Mouse (Mus musculus): ENCODE measurements around the gene Tcf7. TPM values are rescaled to one million over a fixed set of nuclear protein-coding genes. Genes with fewer than 3 reads are reported as not detected.
A peak's percentile ranks its signal among the peaks of the same experiment; 100 is the strongest.

Tcf7 gene
- polyA plus RNA-seq, 1 experiment from 2014 or later, result 5.5 TPM

DNA sequence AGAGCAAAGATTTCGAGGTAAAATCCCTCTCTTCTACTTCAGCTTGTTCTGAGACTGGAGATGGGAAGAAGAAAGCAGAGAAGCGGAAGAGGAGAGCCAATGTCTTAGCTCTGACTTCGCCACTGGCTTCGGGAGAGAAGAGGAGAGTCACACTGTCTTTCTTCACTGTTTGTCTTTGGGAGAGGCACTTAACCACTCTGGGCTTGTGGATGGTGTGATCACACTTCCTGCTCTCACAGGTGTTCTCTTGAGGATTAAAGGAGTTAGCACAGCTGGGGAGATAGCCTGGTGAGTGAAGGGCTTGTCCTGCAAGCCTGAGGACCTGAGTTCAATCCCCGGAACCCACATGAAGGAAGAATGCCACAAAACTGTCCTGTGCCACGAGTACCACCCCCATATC is 10.1 kb upstream of the Tcf7 start:
- Histone ChIP-seq H3K9ac (ENCODE audit: low read depth, low read length) (no peak overlapping the region), H3K27me3 (ENCODE audit: control insufficient read depth, insufficient read depth, low read length) (no peaks in the 10 kb centered on the region), H3K4me2 (no peak overlapping the region), H3K9me3 (replicated peaks; ENCODE audit: control insufficient read depth, low read length) (no peaks in the 10 kb centered on the region), H3K4me3 (ENCODE audit: low read depth, low read length) (no peak overlapping the region), H3K36me3 (ENCODE audit: control insufficient read depth, insufficient read depth, low read length) (no peaks in the 10 kb centered on the region), H3K27ac (ENCODE audit: low read depth, low read length) (no peak overlapping the region), H3K4me1 (ENCODE audit: control insufficient read depth, insufficient read depth, low read length) (no peaks in the 10 kb centered on the region)
- no peak for ATAC-seq (replicated peaks; ENCODE audit: insufficient number of reproducible peaks, low FRiP score, low TSS enrichment)
- 70% methylated on average over 6 of the region's 6 CpGs for WGBS (ENCODE audit: insufficient replicate concordance)

- ATAC-seq (replicated peaks; ENCODE audit: insufficient number of reproducible peaks, low FRiP score, low TSS enrichment), result no peak
- Histone ChIP-seq H3K27ac (ENCODE audit: low read depth, low read length) (no peak overlapping the region), H3K4me1 (ENCODE audit: control insufficient read depth, insufficient read depth, low read length) (no peaks in the 10 kb centered on the region), H3K36me3 (ENCODE audit: control insufficient read depth, insufficient read depth, low read length) (no peaks in the 10 kb centered on the region), H3K9ac (ENCODE audit: low read depth, low read length) (no peak overlapping the region), H3K9me3 (replicated peaks; ENCODE audit: control insufficient read depth, low read length) (no peaks in the 10 kb centered on the region), H3K27me3 (ENCODE audit: control insufficient read depth, insufficient read depth, low read length) (no peaks in the 10 kb centered on the region), H3K4me2 (no peak overlapping the region), H3K4me3 (ENCODE audit: low read depth, low read length) (no peak overlapping the region)
- 72% methylated on average over 7 of the region's 7 CpGs for WGBS (ENCODE audit: insufficient replicate concordance)
Measured at GRCm38 (mm10) chr11:52292346-52292745, 9.5 kb upstream of the Tcf7 start.

DNA sequence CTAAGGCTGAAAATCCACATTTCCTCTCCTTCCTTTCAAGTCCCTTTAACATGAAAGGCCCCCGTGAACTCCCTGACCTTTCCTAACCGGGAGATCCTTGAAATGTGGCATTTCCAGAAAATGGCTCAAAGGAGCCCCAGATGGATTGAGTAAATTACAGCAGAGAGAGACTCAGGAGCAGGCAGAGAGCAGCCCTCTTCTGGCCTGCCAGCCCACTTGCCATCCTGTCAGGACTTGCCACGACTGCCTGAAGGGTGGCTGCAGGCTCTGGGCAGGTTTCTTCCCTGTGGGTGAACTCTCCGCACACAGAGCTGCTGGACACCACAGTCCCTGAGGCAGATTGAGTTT is 4.1 kb upstream of the Tcf7 start:
- no peak overlapping the region for H3K4me3 ChIP-seq (ENCODE audit: low read depth, low read length)
- H3K9ac ChIP-seq (ENCODE audit: low read depth, low read length), result no peak overlapping the region
- WGBS (ENCODE audit: insufficient replicate concordance), result 33% methylated on average over 4 of the region's 4 CpGs
- H3K27ac ChIP-seq (ENCODE audit: low read depth, low read length), result no peak overlapping the region
- no peak for ATAC-seq (replicated peaks; ENCODE audit: insufficient number of reproducible peaks, low FRiP score, low TSS enrichment)
- H3K36me3 ChIP-seq (ENCODE audit: control insufficient read depth, insufficient read depth, low read length), result no peaks in the 10 kb centered on the region
- H3K9me3 ChIP-seq (replicated peaks; ENCODE audit: control insufficient read depth, low read length), result no peaks in the 10 kb centered on the region
- H3K4me2 ChIP-seq, result no peak overlapping the region
- peaks cover 8% of the 10 kb centered on the region; the same call in 1 of the 2 replicates for H3K27me3 ChIP-seq (ENCODE audit: control insufficient read depth, insufficient read depth, low read length)
- H3K4me1 ChIP-seq (ENCODE audit: control insufficient read depth, insufficient read depth, low read length), result peaks cover 24% of the 10 kb centered on the region

GRCm38 (mm10) chr11:52286301-52286957 is 3.6 kb upstream of the Tcf7 start:
- no peak for ATAC-seq (replicated peaks; ENCODE audit: insufficient number of reproducible peaks, low FRiP score, low TSS enrichment)

GRCm38 (mm10) chr11:52283596-52284571 is 1.1 kb upstream of the Tcf7 start:
- Histone ChIP-seq H3K9me3 (replicated peaks; ENCODE audit: control insufficient read depth, low read length) (no peaks in the 10 kb centered on the region), H3K27ac (ENCODE audit: low read depth, low read length) (no peak overlapping the region), H3K4me3 (ENCODE audit: low read depth, low read length) (peak overlapping the region; percentile 68), H3K36me3 (ENCODE audit: control insufficient read depth, insufficient read depth, low read length) (no peaks in the 10 kb centered on the region), H3K27me3 (ENCODE audit: control insufficient read depth, insufficient read depth, low read length) (peaks cover 12% of the 10 kb centered on the region; the same call in 1 of the 2 replicates), H3K4me2 (peak overlapping the region; percentile 99), H3K9ac (ENCODE audit: low read depth, low read length) (peak overlapping the region; percentile 58; the same call in 1 of the 2 replicates), H3K4me1 (ENCODE audit: control insufficient read depth, insufficient read depth, low read length) (peaks cover 24% of the 10 kb centered on the region)
- 11% methylated on average over 44 of the region's 44 CpGs for WGBS (ENCODE audit: insufficient replicate concordance)
- no peak for ATAC-seq (replicated peaks; ENCODE audit: insufficient number of reproducible peaks, low FRiP score, low TSS enrichment)

More at GRCm38 (mm10) chr11:52286301-52286957, 3.6 kb upstream of the Tcf7 start:
- Histone ChIP-seq H3K4me2 (0 out of 2 replicates have a peak overlapping the region, but pooled peaks have one; percentile 0), H3K9me3 (replicated peaks; ENCODE audit: control insufficient read depth, low read length) (no peaks in the 10 kb centered on the region), H3K27ac (ENCODE audit: low read depth, low read length) (no peak overlapping the region), H3K9ac (ENCODE audit: low read depth, low read length) (no peak overlapping the region), H3K36me3 (ENCODE audit: control insufficient read depth, insufficient read depth, low read length) (no peaks in the 10 kb centered on the region), H3K4me3 (ENCODE audit: low read depth, low read length) (no peak overlapping the region), H3K27me3 (ENCODE audit: control insufficient read depth, insufficient read depth, low read length) (peaks cover 8% of the 10 kb centered on the region; the same call in 1 of the 2 replicates), H3K4me1 (ENCODE audit: control insufficient read depth, insufficient read depth, low read length) (peaks cover 24% of the 10 kb centered on the region)
- 22% methylated on average over 16 of the region's 16 CpGs for WGBS (ENCODE audit: insufficient replicate concordance)

- H3K4me3 ChIP-seq (ENCODE audit: low read depth, low read length), result peak overlapping the region; percentile 68
- no peak overlapping the region for H3K27ac ChIP-seq (ENCODE audit: low read depth, low read length)
- no peaks in the 10 kb centered on the region for H3K9me3 ChIP-seq (replicated peaks; ENCODE audit: control insufficient read depth, low read length)
- H3K4me2 ChIP-seq, result peak overlapping the region; percentile 99
- H3K9ac ChIP-seq (ENCODE audit: low read depth, low read length), result peak overlapping the region; percentile 73
- no peak for ATAC-seq (replicated peaks; ENCODE audit: insufficient number of reproducible peaks, low FRiP score, low TSS enrichment)
- H3K27me3 ChIP-seq (ENCODE audit: control insufficient read depth, insufficient read depth, low read length), result peaks cover 12% of the 10 kb centered on the region; the same call in 1 of the 2 replicates
- WGBS (ENCODE audit: insufficient replicate concordance), result 3% methylated on average over 19 of the region's 19 CpGs
- H3K36me3 ChIP-seq (ENCODE audit: control insufficient read depth, insufficient read depth, low read length), result no peaks in the 10 kb centered on the region
- H3K4me1 ChIP-seq (ENCODE audit: control insufficient read depth, insufficient read depth, low read length), result peaks cover 24% of the 10 kb centered on the region
Measured at GRCm38 (mm10) chr11:52282420-52282773, 417 bp downstream of the Tcf7 start.

- Histone ChIP-seq H3K4me3 (ENCODE audit: low read depth, low read length) (0 out of 2 replicates have a peak overlapping the region, but pooled peaks have one; percentile 68), H3K9me3 (replicated peaks; ENCODE audit: control insufficient read depth, low read length) (no peaks in the 10 kb centered on the region), H3K27me3 (ENCODE audit: control insufficient read depth, insufficient read depth, low read length) (peaks cover 12% of the 10 kb centered on the region; the same call in 1 of the 2 replicates), H3K4me1 (ENCODE audit: control insufficient read depth, insufficient read depth, low read length) (peaks cover 24% of the 10 kb centered on the region), H3K36me3 (ENCODE audit: control insufficient read depth, insufficient read depth, low read length) (no peaks in the 10 kb centered on the region), H3K9ac (ENCODE audit: low read depth, low read length) (no peak overlapping the region), H3K4me2 (peak overlapping the region; percentile 99), H3K27ac (ENCODE audit: low read depth, low read length) (no peak overlapping the region)
- WGBS (ENCODE audit: insufficient replicate concordance), result 73% methylated on average over 19 of the region's 19 CpGs
- ATAC-seq (replicated peaks; ENCODE audit: insufficient number of reproducible peaks, low FRiP score, low TSS enrichment), result no peak
Measured at GRCm38 (mm10) chr11:52281568-52282328, 1.1 kb downstream of the Tcf7 start.

All from heart, embryonic 11.5 days (tissue).